Mouse (Mus musculus) induced T-regulatory cell, adult 2 months (primary cell): Measurements from ENCODE around the gene Zfp462.
"Not testable (repeated sequence)": the region's sequence is repeated elsewhere in the genome, so short reads cannot be mapped to it uniquely, and the experiment has no call there.

Source experiments
- DNase-seq: peaks from one replicate; pipeline ENCODE4 v3.0.0-alpha.2; 2012; ENCODE audit warnings: low read depth

Gene Zfp462

DNA sequence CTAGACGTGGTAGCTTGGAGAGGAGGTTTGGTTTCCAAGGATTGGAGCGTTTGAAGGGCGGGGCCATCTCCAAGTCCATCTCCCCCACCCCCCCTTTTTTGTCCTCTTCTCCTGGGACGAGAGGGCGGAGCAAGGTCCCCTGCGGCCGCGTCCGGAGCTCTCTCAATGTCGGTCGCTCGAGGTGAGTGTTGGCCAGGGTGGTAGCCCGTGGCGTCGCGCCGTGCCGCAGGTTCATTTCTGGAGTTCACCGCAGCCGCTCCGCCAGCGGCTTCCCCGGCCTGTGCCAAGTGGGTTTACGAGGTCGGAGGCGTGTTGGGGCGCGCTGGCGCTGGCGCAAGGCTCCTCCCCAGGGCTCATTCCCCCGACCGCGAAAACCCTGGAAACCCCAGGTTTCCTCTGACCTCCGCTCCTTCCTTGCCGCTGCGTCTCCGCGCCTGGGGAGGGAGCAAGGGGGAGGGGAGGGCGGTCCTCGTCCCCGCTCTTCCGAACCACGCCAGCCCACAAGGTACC is at the start of gene Zfp462:
Gene Zfp462 (plus strand): TSS at position 128 of the 510 bp plus-strand sequence.
- no peak for DNase-seq

DNA sequence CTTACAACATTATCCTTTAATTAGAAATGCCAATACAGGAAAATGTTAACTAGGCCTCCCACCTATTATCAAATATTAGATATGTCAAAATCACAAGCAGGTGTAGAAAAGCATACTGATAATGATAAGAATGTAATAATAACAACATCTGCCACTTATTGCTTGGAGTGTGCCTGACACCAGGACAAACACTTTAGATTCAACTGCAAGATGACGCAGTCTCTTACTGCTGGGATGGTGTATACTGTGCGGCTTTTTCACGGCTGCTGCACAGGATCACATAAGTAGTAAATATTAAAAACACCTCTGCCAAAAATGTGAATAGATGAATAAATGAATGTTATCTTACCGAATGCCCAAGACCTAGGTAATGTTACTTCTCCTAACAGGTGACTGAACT is 48.8 kb upstream of the Zfp462 start:
- no peak for DNase-seq

DNA sequence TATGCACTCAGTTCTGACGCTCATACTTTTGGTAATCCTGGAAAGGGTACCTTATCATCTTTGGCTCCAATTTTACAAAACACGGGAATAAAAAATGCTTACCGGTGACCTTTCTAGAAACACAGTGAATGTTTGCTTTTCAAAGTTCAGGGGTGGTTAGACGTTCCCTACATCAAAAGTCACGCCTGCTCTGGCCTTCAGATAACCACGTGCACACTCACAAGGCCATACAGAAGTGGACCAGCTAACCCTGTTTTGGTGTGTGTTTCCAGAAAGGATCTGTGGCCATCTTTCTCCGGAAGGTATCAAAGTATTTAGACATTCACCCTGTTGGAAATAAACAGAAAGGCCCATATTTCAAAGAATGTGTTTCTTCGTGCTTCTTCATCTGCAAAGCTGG is 40.2 kb upstream of the Zfp462 start:
- no peak for DNase-seq

DNA sequence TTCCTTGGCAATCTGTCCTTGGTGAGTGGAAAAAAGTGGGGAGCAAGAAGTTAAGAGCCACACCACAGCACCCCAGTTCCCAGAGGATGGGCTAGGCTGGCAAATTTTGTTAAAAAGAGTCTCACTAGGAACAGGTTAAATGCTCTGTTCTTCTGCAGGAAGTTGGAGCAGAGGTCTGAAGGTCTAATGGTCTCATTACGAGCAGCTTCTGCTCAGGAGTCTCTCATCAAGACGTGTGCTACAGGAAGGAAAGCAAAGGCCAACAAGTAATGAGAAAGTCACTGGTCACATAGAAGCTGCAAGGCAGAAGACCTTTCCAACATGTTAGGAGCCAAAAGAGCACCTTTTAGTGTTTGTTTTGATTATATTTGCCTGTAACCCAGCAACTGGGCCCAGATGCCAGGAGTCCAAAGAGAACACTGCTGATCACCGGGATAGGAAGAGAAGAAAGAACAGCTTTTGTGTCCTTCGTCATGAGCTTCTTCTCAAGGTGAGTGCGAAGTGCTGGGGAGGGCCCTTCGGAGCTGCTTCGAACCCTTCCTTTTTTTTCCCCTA is 39.4 kb upstream of the Zfp462 start:
- DNase-seq: no peak

DNA sequence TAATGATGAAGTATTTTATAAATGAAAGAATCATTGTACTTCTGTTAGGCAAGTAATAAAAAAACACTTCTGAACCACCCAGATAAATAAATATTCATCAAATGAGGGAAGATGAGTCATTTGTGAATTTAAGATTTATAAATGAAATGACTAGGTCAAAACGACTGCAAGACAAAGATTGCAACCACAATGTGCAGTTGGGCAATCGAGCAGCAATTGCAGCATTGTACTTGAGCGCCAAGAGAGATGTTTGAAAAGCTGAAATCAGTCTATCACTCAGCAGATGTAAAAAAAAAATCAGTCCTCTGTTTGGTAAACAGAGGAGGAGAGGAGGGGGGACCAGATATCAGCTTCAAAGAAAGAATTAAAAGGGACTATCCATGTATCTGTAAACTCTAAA is 34.5 kb upstream of the Zfp462 start:
- DNase-seq: no peak

DNA sequence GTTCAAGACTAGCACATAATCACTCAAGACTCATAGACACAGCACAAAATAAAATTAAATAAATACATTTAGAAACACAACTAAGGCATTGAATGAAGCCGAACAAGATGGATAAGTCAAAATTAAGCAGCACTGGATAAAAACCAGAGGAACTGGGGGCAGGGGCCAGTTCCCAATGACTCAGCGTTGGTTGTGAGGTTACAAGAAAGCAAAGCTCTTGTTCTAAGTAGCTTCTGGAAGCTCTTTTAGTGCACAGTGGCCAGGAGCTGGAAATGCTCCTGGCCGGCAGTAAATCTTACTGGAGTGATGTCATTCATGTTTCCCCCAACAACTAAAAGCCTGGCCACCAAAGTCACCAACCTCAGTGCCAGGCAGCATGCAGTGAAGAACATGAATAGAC is 26.6 kb upstream of the Zfp462 start:
- no peak for DNase-seq

DNA sequence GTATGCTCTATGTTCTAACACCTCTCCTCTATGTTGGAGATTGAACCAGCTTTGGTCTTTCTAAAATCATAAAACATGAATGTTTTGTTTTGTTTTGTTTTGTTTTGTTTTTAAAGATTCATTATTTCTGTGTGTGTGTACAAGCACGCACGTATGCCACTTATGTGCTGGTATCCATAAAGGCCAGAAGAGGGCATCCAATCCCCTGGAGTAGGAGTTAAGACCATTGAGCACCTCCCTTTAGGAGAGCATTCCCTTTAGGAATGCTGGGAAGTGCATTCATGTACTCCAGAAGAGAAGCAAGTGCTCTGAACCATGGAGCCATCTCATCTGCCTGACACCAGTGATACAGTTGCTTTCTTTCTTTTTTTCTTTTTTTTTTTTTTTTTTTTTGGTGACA is 21.5 kb upstream of the Zfp462 start:
- DNase-seq: no peak

DNA sequence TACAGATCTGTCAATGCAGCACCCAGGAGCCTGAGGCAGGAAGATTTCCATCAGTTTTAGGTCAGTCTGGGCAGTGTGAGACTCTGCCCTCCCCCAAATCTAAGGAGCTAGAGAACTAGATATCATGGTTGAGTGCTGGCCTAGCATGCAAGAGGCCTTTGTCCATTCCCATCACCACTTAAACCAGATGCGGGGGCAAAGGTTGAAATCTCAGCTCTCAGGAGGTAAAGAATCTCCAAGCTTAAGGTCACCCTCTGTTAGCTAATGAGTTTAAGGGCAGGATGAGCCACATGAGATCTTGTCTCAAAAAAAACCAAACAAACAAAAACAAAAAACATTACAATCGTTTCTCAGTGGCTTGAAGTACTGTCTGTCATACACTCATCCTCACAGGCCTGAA is 20.5 kb upstream of the Zfp462 start:
- no peak for DNase-seq

DNA sequence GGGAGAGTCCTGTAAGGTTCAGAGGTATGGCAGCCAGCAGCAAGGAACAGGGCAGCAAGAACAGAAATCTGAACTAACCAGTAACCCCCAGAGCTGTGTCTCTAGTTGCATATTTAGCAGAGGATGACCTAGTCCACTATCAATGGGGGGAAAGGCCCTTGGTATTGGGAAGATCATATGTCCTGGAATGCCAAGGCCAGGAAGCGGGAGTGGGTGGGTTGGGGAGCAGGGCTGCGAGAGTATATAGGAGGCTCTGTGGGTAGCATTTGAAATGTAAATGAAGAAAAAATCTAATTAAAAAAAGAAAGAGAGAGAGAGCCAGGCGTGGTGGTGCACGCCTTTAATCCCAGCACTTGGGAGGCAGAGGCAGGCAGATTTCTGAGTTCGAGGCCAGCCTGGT is 18.4 kb upstream of the Zfp462 start:
- DNase-seq: not testable (repeated sequence)

DNA sequence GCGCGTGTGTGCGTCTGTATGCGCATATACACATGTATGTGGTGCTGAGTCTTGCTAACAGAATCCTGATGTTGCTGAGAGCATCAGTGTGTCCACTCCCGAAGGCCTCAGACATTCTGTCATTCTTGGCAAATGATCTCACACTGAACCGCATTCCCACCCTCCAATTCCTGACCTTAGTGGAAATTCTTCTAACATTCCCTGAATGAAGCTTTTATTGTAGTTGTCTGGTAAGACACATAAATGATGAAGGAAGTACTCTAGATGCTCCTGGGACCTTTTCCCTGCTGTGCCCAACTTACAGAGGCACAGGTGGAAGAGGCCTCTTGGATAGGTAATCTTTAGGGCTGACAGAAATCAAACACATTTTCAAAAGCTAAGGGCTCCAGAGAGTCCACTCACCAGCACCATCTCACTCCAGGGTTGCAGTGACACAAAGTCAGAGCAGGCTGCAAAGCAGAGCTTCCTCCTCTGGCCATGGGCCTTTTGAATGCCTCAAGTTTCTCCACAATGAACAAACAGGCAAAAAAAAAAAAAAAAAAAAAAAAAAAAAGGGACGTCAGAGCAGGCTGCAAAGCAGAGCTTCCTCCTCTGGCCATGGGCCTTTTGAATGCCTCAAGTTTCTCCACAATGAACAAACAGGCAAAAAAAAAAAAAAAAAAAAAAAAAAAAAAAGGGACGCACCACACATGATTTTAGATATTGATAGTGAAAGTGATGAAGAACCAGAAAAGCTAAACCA is 17.4 kb upstream of the Zfp462 start:
- DNase-seq: not testable (repeated sequence)

DNA sequence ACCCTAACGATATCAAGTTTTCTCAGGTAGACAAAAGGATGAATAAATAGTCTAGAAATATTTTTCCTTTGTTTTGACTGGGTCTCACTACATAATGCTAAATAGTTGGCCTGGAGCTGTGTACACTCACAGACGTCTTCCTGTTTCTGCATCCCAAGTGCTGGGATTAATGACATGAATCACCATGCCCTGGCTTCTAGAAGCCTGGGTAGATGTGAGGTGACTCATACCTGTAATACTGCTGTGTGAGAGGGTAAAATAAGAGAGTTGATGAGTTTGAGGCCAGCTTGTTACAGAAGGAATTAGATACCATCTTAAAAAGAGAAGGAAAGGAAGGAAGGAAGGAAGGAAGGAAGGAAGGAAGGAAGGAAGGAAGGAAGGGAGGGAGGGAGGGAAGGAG is 15.2 kb upstream of the Zfp462 start:
- no peak for DNase-seq

DNA sequence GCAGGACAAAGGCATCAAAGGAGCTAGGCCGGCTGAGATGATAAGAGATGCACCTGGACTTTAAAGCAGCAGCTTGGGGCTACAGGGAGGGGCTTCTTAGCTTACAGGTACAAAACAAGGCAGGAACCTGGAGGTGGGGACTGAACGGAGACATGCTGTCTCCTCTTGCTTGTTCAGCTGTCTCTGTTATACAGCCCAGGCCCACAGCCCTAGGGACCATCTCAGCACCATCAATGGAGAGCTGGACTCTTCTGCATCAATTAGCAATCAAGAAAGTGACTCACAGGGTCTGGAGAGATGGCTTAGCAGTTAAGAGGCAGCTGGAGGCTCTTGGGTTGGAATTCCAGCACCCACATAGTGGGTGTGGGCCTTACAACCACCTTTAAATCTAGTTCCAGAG is 12.2 kb upstream of the Zfp462 start:
- no peak for DNase-seq

DNA sequence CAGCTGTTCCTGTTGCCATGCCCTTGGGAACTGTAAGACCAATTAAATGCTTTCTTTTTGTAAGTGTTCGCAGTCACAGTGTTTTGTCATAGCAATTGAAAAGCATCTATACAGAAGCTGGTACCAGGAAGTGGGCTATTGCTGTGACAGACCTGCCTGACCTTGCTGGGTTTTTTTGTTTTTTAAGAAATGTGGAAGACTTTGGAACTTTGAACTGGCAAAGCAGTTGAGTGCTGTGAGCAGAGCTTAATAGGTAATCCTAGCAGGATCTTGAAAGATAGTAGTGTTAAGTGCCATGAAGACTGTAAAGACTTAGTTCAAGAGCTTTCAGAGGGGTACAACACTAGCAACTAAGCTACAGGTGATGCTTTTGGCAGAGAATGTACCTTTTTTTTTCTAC is 7.7 kb upstream of the Zfp462 start:
- DNase-seq: no peak

DNA sequence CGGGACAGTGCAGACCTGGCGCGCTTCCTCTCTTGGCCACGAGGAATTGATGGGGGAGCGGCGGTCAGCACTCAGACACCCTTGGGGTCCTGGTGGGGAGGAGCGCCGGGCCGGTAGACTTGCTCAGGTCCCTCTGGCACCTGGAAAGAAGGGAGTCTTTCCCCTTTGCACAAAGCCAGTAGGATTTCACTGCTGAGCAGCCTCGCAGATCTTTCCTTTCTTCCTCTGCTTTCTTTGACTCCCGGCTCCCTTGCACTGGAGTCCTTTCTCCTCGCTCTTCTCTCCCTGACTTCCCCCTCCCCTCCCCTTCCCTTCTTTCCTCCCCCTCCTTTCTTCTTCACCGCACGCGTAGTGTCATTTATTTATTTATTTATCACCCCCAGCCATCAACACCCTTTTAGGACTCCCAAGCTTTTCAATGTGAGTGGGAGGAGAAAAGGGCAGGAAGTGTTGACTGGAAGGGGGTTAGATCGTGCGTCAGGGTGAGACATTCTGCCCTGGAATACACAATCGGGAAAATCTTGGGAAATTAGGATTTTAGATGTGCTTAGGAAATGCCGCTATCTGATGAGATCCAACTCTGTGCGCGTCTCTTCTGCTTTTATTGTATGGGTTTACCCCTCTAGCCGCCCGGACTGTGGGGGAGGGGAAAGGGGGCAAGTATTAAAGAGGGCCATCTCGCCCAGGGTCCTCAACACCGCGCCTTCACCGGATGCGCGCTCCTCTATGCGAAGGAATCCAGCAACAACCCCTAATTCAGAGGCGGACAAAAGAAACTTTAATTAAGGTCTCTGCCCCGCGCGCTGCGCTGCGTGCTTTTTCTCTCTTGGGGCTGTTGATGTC is 976 bp downstream of the Zfp462 start:
- DNase-seq: no peak

DNA sequence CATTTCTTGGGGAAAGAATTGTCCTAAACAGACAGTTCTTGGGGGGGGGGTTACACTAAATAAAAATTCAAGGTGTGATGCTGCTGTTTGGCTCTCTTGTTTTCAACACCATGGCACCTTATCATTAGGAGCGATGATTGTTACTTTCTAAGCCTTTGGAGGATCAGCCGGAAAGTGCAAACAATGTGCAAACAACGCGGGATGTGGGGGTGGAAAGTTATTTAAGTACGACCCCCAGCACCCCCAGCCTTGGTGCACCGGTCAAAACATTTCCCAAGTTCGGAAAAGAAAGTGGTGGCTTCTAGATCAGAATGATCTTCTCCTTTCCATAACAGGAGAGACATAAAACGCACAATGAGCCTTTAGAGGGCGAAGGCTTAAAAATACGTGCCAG is 1.8 kb downstream of the Zfp462 start:
- no peak for DNase-seq

DNA sequence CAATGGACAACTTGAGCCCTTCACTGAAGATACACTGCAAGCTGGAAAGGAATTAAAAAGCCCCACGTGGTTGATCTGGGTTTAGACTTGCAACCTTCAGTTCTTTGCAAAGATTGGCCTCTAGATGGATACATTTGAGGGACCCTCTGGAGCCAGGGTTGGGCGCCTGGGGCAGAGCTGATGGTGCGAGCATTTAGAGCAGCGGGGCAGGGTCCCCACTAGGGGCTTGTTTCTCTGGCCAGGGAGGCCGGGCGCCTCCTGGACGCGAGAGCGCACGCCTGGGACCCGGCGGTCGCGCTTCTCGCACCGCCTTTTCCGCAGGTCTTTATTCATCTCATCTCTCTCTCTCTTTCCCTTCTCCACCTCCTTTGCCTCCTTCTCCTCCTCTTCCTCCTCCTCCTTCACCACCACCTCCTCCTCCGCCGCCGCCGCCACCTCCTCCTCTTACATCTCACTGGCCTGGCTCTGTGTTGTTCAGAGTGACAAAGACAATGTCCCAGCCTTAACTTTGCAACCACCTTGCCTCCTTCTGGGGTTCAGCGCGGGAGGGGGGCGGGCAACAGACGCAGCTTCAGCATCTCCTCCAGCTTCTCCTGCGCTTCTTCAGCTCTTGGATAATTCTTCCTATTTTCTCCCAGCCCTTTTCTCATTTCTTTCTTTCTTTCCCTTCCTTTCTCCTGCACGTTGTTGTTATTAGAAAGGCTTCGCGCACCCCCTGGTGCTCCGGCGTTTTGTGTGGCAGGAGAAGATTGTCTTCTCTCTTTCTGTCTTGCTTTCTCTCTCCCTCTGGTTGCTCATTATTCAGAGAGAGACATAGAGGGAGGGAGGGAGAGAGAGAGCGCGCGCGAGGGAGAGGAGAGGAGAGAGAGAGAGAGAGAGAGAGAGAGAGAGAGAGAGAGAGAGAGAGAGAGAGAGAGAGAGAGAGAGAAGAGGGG is 2.5 kb downstream of the Zfp462 start:
- DNase-seq: no peak

DNA sequence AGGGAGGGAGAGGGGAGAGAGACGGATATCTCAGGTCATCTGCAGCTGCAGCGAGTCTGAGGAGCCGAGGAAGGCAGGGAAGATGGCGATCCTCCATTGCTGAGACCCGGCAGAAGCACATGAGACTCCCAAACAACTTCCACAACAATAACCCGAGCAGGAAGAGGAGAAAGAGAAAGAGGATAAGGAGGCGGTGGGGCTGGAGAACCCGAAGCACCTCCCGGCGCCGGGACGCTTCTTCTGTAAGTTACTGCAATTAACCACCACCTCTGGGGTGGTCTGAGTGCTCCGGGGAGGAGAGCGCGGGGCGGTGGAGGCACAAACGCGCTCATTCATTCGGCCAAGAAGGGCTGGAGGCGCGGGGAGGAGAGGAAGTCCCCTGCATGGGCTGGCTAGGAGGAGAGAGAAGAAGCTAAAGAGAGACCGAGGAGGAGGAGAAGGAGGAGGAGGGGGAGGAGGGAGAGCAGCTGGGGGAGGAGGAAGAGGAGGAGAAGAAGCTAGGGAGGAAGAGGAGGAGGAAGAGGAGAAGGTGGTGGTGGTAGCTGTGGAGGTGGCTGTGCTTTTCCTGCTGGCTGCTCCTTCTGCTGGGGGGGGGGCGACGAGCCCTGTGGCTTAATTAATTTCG is 3.3 kb downstream of the Zfp462 start:
- DNase-seq: no peak

DNA sequence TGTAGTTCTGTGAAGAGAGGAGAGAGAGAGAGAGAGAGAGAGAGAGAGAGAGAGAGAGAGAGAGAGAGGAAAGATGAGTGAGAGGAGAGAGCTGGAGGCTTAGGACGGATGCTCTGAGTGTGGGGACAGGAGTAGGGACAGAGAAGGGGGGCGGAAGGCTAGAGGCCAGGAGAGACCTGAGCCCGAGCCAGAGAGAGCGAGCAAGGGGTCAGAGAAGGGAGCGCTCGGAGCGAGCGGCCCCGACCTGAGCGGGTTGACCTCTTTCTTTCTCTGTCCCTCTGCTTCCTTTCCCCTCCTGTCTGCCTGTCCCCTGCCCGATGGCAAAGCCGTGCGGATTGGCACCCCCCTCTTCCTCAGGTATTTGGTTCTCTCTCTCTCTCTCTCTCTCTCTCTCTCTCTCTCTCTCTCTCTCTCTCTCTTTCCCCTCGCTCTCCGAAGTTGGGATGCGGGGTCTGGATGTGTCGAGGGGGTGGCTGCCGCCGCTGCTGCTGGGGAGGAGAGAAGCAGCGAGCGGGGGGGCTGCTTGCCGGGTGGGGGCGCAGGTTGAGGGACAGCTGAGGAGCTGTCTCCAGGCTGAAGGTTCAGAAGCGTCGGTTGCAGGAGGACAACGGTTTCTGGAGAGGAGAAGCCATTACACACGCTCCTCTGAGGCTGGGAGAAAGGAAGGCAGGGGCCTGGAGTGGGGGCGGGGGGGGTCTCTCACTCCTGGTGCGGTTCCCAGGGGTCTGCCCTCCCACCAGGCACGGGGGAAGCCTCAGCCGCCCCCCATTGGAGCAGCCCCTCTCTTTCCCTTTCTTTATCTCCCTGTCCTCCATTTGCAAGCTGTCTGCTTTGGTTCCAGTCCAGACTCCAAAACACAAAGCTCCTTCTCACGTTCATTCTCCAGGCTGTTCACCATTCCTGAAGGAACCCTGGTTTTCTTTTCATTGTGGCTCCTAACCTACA is 4.0 kb downstream of the Zfp462 start:
- DNase-seq: no peak

DNA sequence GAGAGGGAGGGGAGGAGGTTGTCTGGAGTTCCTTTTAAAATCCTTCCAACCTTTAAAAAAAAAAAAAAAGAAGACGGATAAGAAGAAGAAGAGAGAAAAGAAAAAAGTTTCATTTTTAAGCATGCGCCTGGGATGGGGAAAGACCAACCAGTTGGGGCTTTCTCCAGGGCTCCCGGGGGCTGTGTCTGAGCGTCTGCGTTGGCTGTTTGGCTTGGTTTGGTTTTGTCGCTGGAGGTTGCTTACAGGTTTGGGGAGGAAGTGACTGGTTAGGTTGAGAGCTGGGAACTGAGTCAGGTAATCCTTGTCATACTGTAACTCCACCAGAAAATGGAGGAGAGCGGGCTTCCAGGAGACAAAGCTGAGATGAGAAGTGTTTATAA is 4.7 kb downstream of the Zfp462 start:
- DNase-seq: no peak

DNA sequence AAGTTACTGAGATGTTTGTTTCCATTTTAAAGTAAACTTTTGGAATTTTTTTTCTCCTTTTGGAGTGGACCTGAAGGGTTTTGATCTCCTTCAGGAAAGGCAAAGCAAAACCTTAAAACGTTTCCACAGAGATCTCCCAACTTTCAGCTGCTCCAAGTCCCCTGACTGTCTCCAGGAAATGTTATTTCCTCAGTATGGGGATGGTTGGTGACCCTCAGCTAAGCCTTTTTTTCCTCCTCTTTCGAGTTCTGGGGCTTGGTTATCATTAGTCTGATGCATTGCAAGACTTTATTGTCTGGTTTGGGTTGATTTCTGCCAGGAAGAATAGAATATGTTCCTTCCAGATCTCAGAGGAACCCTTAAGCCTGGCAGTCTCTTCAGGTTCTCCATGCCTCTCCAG is 5.3 kb downstream of the Zfp462 start:
- DNase-seq: no peak
